Mouse (Mus musculus) forebrain, embryonic 11.5 days (tissue): Measurements from ENCODE around the gene Cpeb3. TPM values are rescaled to one million over a fixed set of nuclear protein-coding genes. Genes with fewer than 3 reads are reported as not detected.

ENCODE experiments used
- ATAC-seq: fragments of 200-750 bp; cut with Nextera tagmentation; replicated peaks from 2 replicates; pipeline ENCODE4 v1.8.0; 2017; ENCODE audit warnings: moderate TSS enrichment; ENCODE audit not compliant: low FRiP score
- DNase-seq: peaks from one replicate; pipeline ENCODE4 v3.0.0-alpha.2; 2017; ENCODE audit warnings: low spot score
- H3K27ac ChIP-seq: fragments of 300-500 bp; sonication (generic); 2 replicates; pipeline ENCODE4 v1.5.1; 2014; ENCODE audit warnings: low read depth, low read length
- H3K27me3 ChIP-seq: fragments of 300-500 bp; sonication (generic); 2 replicates; pipeline ENCODE4 v1.6.1; 2014; ENCODE audit warnings: mild to moderate bottlenecking, low read length, mixed read lengths; ENCODE audit not compliant: control insufficient read depth, insufficient read depth
- H3K36me3 ChIP-seq: fragments of 300-500 bp; sonication (generic); 2 replicates; pipeline ENCODE4 v1.6.1; 2014; ENCODE audit warnings: mild to moderate bottlenecking, low read length, moderate library complexity, mixed read lengths; ENCODE audit not compliant: control insufficient read depth, insufficient read depth
- H3K4me1 ChIP-seq: fragments of 300-500 bp; sonication (generic); replicated peaks from 2 replicates; pipeline ENCODE4 v1.6.1; 2014; ENCODE audit warnings: low read length, mixed read lengths; ENCODE audit not compliant: control insufficient read depth, insufficient read depth
- H3K4me2 ChIP-seq: fragments of 300-500 bp; sonication (generic); 2 replicates; pipeline ENCODE4 v1.6.1; 2014; ENCODE audit warnings: low read depth, mild to moderate bottlenecking, low read length, moderate library complexity, mixed read lengths; ENCODE audit not compliant: severe bottlenecking
- H3K4me3 ChIP-seq: fragments of 300-500 bp; sonication (generic); 2 replicates; pipeline ENCODE4 v1.5.1; 2014; ENCODE audit warnings: low read depth, low read length
- H3K9ac ChIP-seq: fragments of 300-500 bp; sonication (generic); 2 replicates; pipeline ENCODE4 v1.6.1; 2014; ENCODE audit warnings: low read length
- H3K9me3 ChIP-seq: fragments of 300-500 bp; sonication (generic); 2 replicates; pipeline ENCODE4 v1.6.1; 2016; ENCODE audit warnings: low read length, mixed read lengths; ENCODE audit not compliant: control insufficient read depth
- WGBS: fragments of 180-500 bp; shearing (Covaris S2); extraction: QIAGEN DNeasy Blood & Tissue Kit; methylation state at CpG from one replicate; pipeline ENCODE4 v1.1.7; 2014; 5-methylcytosine and 5-hydroxymethylcytosine counted together
- polyA plus RNA-seq: library from polyadenylated mRNA; unstranded; fragments of >200 nt; fragmentation: Nextera tagmentation; extraction: Ambion mirVana; gene quantifications from 2 replicates; pipeline ENCODE4 v1.2.1, GENCODE M21; 2014

Cpeb3 gene
- 1.6 and 2.4 TPM in 2 replicates for polyA plus RNA-seq

DNA sequence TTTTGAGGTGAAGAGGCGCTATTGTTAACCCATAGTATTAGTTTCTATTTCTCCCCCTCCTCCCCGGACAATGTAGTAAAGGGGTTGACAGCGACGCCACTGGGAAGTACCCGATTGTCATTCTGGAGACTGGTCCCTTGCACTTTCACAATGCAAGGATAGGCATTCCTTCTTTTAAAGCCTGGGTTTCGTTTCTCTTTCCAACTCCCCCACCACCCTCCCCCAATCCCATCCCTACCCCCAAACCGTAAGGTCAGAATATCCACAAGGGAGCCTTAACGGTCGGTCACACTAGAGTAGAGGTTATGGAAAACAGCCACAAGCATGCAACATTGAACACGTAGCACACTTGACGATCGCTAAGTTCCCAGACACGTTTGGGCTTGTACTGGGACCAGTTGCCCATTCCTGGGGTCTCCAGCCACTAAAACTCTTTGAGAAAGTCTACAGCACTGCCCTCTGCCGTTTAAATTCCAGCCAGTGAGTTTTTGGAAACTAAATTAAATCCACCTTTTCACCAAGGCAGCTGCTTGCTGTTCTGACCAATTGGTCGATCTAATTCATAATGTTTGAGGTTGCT is at the start of gene Cpeb3:
Gene Cpeb3 (minus strand): TSS at position 426 of the 580 bp plus-strand sequence.
- peak within 1 kb of the TSS; percentile 64 for H3K27ac ChIP-seq
- peaks cover 6% of the 10 kb centered on the region; the same call in 1 of the 2 replicates for H3K36me3 ChIP-seq
- peak within 1 kb of the TSS; percentile 99 for H3K4me3 ChIP-seq
- peak; percentile 67 for DNase-seq
- peak within 1 kb of the TSS; percentile 99 for H3K9ac ChIP-seq
- 1% methylated on average over 15 of the region's 15 CpGs for WGBS
- 0 out of 2 replicates have a peak, but pooled peaks cover 3% of the 10 kb centered on the region for H3K27me3 ChIP-seq
- H3K9me3 ChIP-seq = no peaks in the 10 kb centered on the region
- peaks cover 7% of the 10 kb centered on the region for H3K4me1 ChIP-seq
- peak within 1 kb of the TSS; percentile 93 for H3K4me2 ChIP-seq
- no peak for ATAC-seq

DNA sequence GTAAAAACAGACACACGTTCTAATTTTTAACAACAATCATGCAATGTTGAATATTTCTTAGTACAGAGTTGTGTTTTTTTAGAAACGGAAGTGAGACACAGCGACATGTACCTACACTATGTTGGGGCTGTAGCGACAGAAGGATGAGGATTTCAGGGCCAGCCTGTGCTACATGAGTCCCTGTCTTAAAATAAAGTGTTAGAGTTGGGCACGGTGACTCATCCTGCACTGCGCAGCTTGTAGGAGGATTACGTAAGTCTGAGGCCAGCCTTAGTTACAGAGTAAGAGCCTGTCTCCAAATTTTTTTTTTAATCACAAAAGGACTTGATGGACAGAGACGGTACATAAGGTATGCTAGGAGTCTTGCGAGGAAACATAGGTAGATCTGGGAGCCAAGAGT is 46.9 kb upstream of the Cpeb3 start:
- DNase-seq = no peak
- H3K27ac ChIP-seq = no peak overlapping the region
- no peaks in the 10 kb centered on the region for H3K36me3 ChIP-seq
- H3K4me1 ChIP-seq = no peaks in the 10 kb centered on the region
- H3K9me3 ChIP-seq = no peaks in the 10 kb centered on the region
- no peak for ATAC-seq
- no peak overlapping the region for H3K4me3 ChIP-seq
- no peak overlapping the region for H3K9ac ChIP-seq
- 94% methylated on average over 9 of the region's 9 CpGs for WGBS
- H3K4me2 ChIP-seq = no peak overlapping the region
- H3K27me3 ChIP-seq = no peaks in the 10 kb centered on the region

DNA sequence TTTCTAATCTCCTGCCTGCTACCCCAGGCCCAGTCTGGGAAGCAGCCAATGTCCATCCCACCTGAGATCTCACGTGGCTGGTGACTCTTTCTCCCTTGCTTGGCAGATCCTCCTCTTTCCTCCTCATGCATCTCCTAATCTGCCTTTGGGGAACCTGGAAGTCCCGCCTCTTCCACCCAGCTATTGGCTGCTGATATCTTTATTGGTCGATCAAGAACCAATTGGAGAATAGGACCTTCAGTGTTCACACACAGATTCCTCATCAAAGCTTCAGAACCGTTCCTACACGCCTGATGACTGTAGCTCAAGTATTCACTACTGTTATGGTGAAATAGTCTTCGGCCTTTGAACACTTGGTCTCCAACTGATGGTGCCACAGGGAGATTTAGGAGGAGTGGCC is 43.7 kb upstream of the Cpeb3 start:
- 65% methylated on average over 6 of the region's 6 CpGs for WGBS
- no peak for DNase-seq

DNA sequence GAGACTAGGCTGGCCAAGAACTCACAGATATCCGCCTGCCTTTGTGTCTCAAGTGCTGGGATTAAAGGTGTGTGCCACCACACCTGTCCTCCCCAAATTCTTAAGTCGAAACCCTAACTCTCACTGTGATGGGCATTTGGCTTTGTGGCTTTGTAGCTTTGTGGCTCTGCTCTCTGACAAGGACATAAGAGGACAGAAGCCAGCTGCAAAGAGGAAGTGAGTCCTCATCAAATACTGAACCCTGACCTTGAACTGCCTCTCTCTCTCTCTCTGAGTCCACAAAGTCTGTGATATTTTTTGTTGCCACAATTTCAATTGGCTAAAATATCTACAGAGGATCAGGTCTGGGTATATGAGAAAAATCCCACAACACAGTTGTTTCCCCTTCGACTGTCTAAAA is 39.8 kb upstream of the Cpeb3 start:
- 82% methylated on average over 3 of the region's 3 CpGs for WGBS
- Histone ChIP-seq H3K36me3 (no peaks in the 10 kb centered on the region), H3K4me2 (no peak overlapping the region), H3K27ac (no peak overlapping the region), H3K4me3 (no peak overlapping the region), H3K27me3 (no peaks in the 10 kb centered on the region), H3K9me3 (no peaks in the 10 kb centered on the region), H3K4me1 (no peaks in the 10 kb centered on the region), H3K9ac (no peak overlapping the region)
- ATAC-seq = no peak
- DNase-seq = no peak

More for the DNA sequence above, 43.7 kb upstream of the Cpeb3 start:
- H3K27me3 ChIP-seq = no peaks in the 10 kb centered on the region
- no peak for ATAC-seq
- no peak overlapping the region for H3K4me2 ChIP-seq
- no peaks in the 10 kb centered on the region for H3K4me1 ChIP-seq
- H3K4me3 ChIP-seq = no peak overlapping the region
- H3K9ac ChIP-seq = no peak overlapping the region
- H3K9me3 ChIP-seq = no peaks in the 10 kb centered on the region
- H3K36me3 ChIP-seq = no peaks in the 10 kb centered on the region
- no peak overlapping the region for H3K27ac ChIP-seq

DNA sequence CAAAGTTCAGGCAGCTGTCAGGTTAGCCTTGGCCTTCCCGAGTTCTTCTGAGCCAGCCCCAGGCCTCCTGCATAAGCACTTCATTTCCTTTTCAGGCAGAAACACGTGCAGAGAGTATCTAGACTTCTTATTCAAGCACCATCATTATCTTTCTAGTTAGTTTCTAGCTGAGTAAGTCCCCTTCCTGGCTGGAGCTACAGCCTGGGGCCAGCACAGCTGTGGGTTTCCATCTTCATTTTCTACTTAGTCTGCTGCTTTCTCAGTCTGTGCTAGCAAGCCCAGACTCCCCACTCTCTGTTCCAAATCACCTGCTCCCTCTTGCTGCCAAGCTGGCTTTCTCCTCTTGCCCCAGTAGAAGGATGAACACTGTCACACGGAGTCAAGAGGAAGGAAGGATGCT is 38.5 kb upstream of the Cpeb3 start:
- H3K4me1 ChIP-seq = no peaks in the 10 kb centered on the region
- no peak overlapping the region for H3K9ac ChIP-seq
- ATAC-seq = no peak
- DNase-seq = no peak
- no peaks in the 10 kb centered on the region for H3K9me3 ChIP-seq
- H3K4me3 ChIP-seq = no peak overlapping the region
- H3K27ac ChIP-seq = no peak overlapping the region
- WGBS = 47% methylated on average over 3 of the region's 3 CpGs
- H3K27me3 ChIP-seq = no peaks in the 10 kb centered on the region
- H3K4me2 ChIP-seq = no peak overlapping the region
- H3K36me3 ChIP-seq = no peaks in the 10 kb centered on the region

DNA sequence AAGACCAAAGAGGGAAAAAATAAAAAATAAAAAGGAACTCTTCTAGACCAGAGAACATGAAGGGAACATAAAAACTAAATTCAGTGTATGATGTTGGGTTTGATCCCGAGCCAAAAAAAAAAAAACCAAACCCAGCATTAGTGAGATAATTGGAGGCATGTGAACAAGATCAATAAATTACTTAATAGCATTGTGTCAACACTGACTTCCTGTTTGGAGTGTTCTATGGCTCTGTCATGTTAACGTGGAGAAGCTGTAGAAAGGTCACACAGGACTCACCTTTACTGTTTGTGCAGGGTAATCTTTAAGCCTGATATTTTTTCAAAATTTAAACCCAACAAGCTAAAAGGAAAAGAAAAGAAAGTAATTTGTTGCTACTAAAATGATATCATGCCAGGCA is 34.3 kb upstream of the Cpeb3 start:
- ATAC-seq (no peak), DNase-seq (no peak)
- peaks cover 3% of the 10 kb centered on the region; the same call in 1 of the 2 replicates for H3K4me1 ChIP-seq
- no peaks in the 10 kb centered on the region for H3K9me3 ChIP-seq
- H3K36me3 ChIP-seq = no peaks in the 10 kb centered on the region
- no peaks in the 10 kb centered on the region for H3K27me3 ChIP-seq
- WGBS = 65% methylated on average over 2 of the region's 2 CpGs
- no peak overlapping the region for H3K9ac ChIP-seq
- H3K27ac ChIP-seq = no peak overlapping the region
- no peak overlapping the region for H3K4me3 ChIP-seq
- H3K4me2 ChIP-seq = no peak overlapping the region

DNA sequence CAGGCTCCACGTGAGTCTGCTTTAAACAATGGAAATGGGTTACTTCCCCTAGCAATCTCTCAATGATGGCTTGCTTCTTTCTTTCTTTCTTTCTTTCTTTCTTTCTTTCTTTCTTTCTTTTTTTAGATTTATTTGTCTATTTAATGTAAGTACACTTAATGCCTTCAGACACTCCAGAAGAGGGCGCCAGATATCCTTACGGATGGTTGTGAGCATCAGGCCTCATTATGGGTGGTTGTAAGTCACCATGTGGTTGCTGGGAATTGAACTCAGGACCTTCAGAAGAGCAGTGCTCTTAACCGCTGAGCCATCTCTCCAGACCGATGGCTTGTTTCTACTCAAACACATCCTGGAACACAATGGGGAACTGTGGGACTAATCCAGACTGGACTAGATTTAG is 32.8 kb upstream of the Cpeb3 start:
- H3K9me3 ChIP-seq = no peaks in the 10 kb centered on the region
- WGBS = 71% methylated on average over 5 of the region's 5 CpGs
- no peak for ATAC-seq

DNA sequence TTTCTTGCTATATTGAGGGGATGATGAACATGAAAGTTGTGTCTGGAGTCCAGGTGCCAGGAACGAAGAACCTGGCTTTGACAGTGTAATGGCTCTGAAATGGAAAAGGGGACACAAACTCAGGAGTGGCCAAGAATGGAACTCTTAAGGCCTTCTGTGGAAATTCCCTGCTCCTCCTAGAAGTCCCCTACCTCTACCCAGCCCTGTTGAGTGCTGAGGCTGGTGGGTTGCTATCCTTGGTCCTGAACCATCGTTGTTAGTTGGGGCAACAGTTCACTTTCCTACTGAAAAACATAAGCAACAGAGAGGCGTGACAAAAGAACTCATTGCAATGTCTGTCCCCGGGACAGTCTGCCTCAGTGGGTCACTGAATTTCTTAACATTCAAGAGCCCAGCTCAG is 30.7 kb upstream of the Cpeb3 start:
- no peak overlapping the region for H3K4me3 ChIP-seq
- peaks cover 3% of the 10 kb centered on the region; the same call in 1 of the 2 replicates for H3K4me1 ChIP-seq
- DNase-seq (peak; percentile 68), ATAC-seq (no peak)
- no peak overlapping the region for H3K27ac ChIP-seq
- H3K4me2 ChIP-seq = no peak overlapping the region
- 31% methylated on average over 4 of the region's 4 CpGs for WGBS
- H3K36me3 ChIP-seq = no peaks in the 10 kb centered on the region
- H3K9ac ChIP-seq = no peak overlapping the region
- H3K9me3 ChIP-seq = no peaks in the 10 kb centered on the region
- peaks cover 11% of the 10 kb centered on the region for H3K27me3 ChIP-seq

More for the DNA sequence above, 32.8 kb upstream of the Cpeb3 start:
- Histone ChIP-seq H3K4me2 (no peak overlapping the region), H3K36me3 (no peaks in the 10 kb centered on the region), H3K27me3 (no peaks in the 10 kb centered on the region), H3K4me3 (no peak overlapping the region), H3K4me1 (peaks cover 3% of the 10 kb centered on the region; the same call in 1 of the 2 replicates), H3K27ac (no peak overlapping the region), H3K9ac (no peak overlapping the region)
- DNase-seq = no peak

DNA sequence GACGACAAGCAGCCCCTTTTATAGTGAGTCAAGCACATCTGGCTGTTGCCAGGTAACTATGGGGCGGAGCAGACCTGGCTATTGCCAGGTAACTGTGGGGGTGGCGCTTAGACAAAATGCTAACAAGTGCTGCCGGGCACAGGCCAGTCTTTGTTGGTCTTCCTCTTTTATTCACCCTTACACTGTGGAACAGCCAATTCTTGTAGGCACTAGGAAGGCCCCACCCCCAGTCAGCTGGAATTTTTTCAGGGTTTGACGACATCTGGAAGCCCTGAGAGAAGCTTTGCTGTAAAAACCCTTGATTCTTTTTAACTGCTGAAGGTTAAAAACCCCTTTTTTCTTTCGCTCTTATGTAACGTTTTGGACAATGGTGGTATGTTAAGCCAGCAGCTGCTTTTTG is 30.2 kb upstream of the Cpeb3 start:
- H3K4me3 ChIP-seq = no peak overlapping the region
- H3K4me1 ChIP-seq = peaks cover 3% of the 10 kb centered on the region; the same call in 1 of the 2 replicates
- H3K27me3 ChIP-seq = peaks cover 11% of the 10 kb centered on the region
- no peak overlapping the region for H3K9ac ChIP-seq
- whole genome bisulfite sequencing = 13% methylated on average over 7 of the region's 7 CpGs
- 0 out of 2 replicates have a peak overlapping the region, but pooled peaks have one; percentile 1 for H3K4me2 ChIP-seq
- H3K27ac ChIP-seq = no peak overlapping the region
- ATAC-seq = peak; percentile 54; the same call in 1 of the 2 replicates
- H3K36me3 ChIP-seq = no peaks in the 10 kb centered on the region
- no peak for DNase-seq
- no peaks in the 10 kb centered on the region for H3K9me3 ChIP-seq
